Mouse (Mus musculus) spleen, postnatal 36 days (tissue): ENCODE results near the gene Kcnh1.

ENCODE experiments used
- DNase-seq, 2 experiments: peaks; one replicate each; pipeline ENCODE4 v3.0.0; 2022; ENCODE audit warnings: low spot score in 2 of 2, mixed read lengths in 1 of 2

Gene Kcnh1

GRCm38 (mm10) chr1:192405136-192405535, 214.6 kb downstream of the Kcnh1 start:
- no peak for DNase-seq

GRCm38 (mm10) chr1:192406589-192406988, 216.0 kb downstream of the Kcnh1 start:
- DNase-seq, result no peak

- DNase-seq, result no peak
Observed at GRCm38 (mm10) chr1:192415813-192416212, 225.2 kb downstream of the Kcnh1 start.

GRCm38 (mm10) chr1:192416241-192416821, 225.8 kb downstream of the Kcnh1 start:
- no peak for DNase-seq

GRCm38 (mm10) chr1:192419176-192419575, 228.6 kb downstream of the Kcnh1 start:
- no peak for DNase-seq

GRCm38 (mm10) chr1:192421377-192422166, 231.0 kb downstream of the Kcnh1 start:
- DNase-seq, result no peak

- DNase-seq, result no peak
Observed at GRCm38 (mm10) chr1:192431423-192431822, 240.8 kb downstream of the Kcnh1 start.

- no peak for DNase-seq
Observed at GRCm38 (mm10) chr1:192435503-192435902, 244.9 kb downstream of the Kcnh1 start.

GRCm38 (mm10) chr1:192439151-192439837, 248.7 kb downstream of the Kcnh1 start:
- no peak for DNase-seq

GRCm38 (mm10) chr1:192442772-192443445, 252.3 kb downstream of the Kcnh1 start:
- DNase-seq, result no peak

GRCm38 (mm10) chr1:192443998-192444657, 253.6 kb downstream of the Kcnh1 start:
- DNase-seq, result no peak

GRCm38 (mm10) chr1:192444658-192445447, 254.3 kb downstream of the Kcnh1 start:
- no peak for DNase-seq

GRCm38 (mm10) chr1:192446158-192446557, 255.6 kb downstream of the Kcnh1 start:
- DNase-seq, result no peak

- no peak for DNase-seq
Observed at GRCm38 (mm10) chr1:192447666-192448065, 257.1 kb downstream of the Kcnh1 start.

GRCm38 (mm10) chr1:192448512-192448911, 257.9 kb downstream of the Kcnh1 start:
- no peak for DNase-seq

- no peak for DNase-seq
Observed at GRCm38 (mm10) chr1:192449572-192450351, 259.2 kb downstream of the Kcnh1 start.

GRCm38 (mm10) chr1:192450425-192450824, 259.9 kb downstream of the Kcnh1 start:
- DNase-seq, result no peak

GRCm38 (mm10) chr1:192451722-192452121, 261.1 kb downstream of the Kcnh1 start:
- DNase-seq, result no peak

- no peak for DNase-seq
Observed at GRCm38 (mm10) chr1:192454501-192454900, 263.9 kb downstream of the Kcnh1 start.

- no peak for DNase-seq
Observed at GRCm38 (mm10) chr1:192454981-192455380, 264.4 kb downstream of the Kcnh1 start.
